Mouse (Mus musculus): ENCODE measurements around the gene Camk2b.

DNA sequence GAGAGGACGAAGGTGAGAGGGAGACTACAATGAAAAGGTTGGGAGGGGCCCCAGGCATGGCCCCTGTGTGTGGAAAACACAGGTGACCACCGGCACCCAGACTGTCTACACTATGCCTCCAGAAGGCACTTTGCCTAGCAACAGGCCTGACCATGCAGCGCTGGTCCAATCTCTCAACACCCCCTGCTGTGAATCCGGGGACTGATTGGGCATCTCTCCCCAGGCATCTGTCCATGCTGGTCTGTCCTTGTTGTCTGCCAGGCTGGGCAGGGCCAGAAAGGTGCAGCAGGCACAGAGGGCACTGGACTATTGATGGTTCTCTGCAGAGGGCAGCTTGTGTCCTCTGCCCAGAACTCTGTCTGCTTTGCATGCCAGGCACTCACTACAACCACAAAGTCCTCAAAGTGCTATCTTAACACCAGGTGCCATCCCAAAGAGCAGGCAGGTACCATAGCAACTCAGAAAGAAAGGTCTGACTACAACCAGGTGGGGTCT lies 16.0 kb downstream of the Camk2b start:
- TF ChIP-seq CTCF (IDR thresholded peaks at IDR 0.05; ENCODE audit: low read depth) (no peak), EP300 (IDR thresholded peaks at IDR 0.05; ENCODE audit: low read depth) (no peak)
